Mouse (Mus musculus): ENCODE data around the gene C130074G19Rik.

Gene C130074G19Rik

DNA sequence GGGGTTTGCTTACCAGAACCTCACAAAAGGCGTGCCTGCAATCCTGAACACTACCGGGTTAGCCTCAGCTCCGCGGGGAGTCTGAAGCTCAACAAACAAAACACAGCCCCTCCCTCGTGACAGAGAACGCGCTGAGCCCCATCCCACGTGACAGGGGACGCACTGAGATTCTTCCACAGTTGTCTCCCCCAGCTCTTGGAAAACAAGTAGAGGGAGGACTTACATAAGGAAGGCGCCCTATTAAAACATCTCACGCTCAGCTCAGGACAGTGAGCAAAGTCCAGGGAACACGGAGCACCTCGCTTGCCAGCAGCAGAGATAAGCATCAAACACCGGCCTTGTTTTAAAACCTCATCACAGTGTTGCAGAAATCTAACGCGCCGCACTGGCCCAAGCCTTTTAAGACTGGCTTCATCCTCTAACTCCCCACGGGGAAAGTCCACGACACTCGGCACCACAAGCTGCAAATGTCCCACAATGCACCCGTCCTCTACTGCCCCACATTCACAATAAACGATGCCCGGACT, 55.8 kb downstream of the C130074G19Rik start:
- ChIA-PET POLR2A (interaction anchor here (0.7 to 9.3 kb wide), 34 partner anchors 9 to 513 kb away, joined by 3 to 99 read pairs (median 5); partner anchors contain the start of genes Marc2 (in 2 of the 4), Rab3gap2 (in 2 of the 4), Bpnt1 (in 1 of the 4) and C130074G19Rik (in 1 of the 4)), CTCF (interaction anchor here in 3 of 4 experiments (0.6 to 4.6 kb wide), 14 partner anchors 9 to 368 kb away, joined by 3 to 96 read pairs (median 5); partner anchors contain the start of genes C130074G19Rik (in 1 of the 3), Marc1 (in 1 of the 3) and Marc2 (in 1 of the 3))

DNA sequence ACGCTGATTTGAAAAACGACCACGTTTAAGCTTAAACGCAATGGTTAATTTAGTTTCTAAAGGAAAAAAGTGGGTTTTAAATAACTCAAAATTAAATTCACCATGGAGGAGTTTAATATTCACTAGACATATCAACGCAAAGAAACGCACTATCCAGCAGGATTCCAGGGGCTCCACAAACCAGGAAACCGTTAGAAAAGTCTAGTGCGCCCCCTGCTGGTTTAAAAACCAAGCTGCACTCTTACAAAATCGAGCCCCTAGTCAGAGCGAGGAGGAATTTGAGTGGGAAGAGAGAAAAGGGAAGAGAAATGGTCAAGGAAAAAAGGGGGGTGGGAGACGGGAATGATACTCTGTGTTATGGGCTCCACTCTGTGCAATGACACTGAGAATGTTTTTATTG, 57.9 kb downstream of the C130074G19Rik start:
- CTCF ChIA-PET: interaction anchor here (0.5 to 4.6 kb wide), 95 partner anchors 9 to 562 kb away, joined by 3 to 96 read pairs (median 4); partner anchors contain the start of genes Marc1 (in 3 of the 4), Bpnt1 (in 2 of the 4), C130074G19Rik (in 2 of the 4) and Hlx (in 1 of the 4)
- POLR2A ChIA-PET: interaction anchor here (0.8 to 9.3 kb wide), 32 partner anchors 8 to 629 kb away, joined by 3 to 99 read pairs (median 5); partner anchors contain the start of genes C130074G19Rik (in 2 of the 4), Iars2 (in 2 of the 4), Marc2 (in 2 of the 4) and Rab3gap2 (in 2 of the 4)

DNA sequence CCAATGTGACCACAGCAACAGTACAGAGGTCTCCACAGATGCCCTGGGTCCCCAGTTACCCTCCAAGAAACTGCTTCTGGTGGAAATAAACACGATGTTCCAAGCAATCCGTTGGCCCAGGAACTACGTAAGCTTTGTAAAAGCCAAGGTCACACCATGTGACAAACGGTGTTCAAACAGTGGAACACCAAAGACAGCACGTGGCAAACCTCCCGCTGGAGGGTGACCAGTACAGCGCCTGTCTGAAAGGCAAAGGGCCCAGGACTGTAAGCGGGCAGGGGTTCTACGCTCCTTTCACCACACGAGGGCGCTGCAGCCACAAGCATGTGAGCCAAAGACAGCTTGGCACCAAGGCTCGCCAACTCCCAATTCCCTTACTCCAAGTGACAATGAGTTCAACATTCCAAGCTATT, 58.6 kb downstream of the C130074G19Rik start:
- ChIA-PET CTCF (interaction anchor here (0.5 to 4.6 kb wide), 92 partner anchors 8 to 668 kb away, joined by 3 to 96 read pairs (median 4); partner anchors contain the start of genes Marc1 (in 3 of the 4), C130074G19Rik (in 2 of the 4), Iars2 (in 2 of the 4) and Marc2 (in 1 of the 4)), POLR2A (interaction anchor here (0.6 to 9.3 kb wide), 38 partner anchors 7 to 630 kb away, joined by 3 to 99 read pairs (median 4); partner anchors contain the start of genes Marc1 (in 2 of the 4), Marc2 (in 2 of the 4), Rab3gap2 (in 2 of the 4) and C130074G19Rik (in 1 of the 4))

DNA sequence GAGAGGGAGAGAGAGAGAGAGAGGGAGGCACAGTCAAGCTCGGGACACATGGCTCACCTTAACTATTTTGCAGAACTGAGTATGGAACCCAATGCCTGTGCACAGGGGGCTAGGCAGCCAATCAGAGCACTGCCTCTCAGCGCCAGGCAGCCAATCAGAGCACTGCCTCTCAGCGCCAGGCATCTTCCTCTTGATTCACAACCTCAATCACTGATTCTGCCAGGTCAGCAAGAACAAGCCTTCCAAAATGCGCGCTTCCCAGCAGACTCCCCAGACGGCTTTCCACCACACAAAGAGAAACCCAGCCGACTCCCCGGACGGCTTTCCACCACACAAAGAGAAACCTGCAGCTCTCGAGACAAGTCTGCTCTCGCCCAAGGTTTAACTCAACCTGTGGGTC, 60.3 kb downstream of the C130074G19Rik start:
- ChIA-PET POLR2A (interaction anchor here in 3 of 4 experiments (0.6 to 6.5 kb wide), 9 partner anchors 10 to 347 kb away, joined by 3 to 99 read pairs (median 3); partner anchors contain the start of genes Hlx (in 1 of the 3) and Marc2 (in 1 of the 3)), CTCF (interaction anchor here in 3 of 4 experiments (0.6 to 3.9 kb wide), 7 partner anchors 9 to 923 kb away, joined by 3 to 71 read pairs (median 3); no protein-coding TSS in a partner anchor)

Data from embryonic stem cell, embryonic (primary cell).